Mouse (Mus musculus): Measurements from ENCODE around the gene Ica1. TPM values are rescaled to one million over a fixed set of nuclear protein-coding genes. Genes with fewer than 3 reads are reported as not detected.

Gene Ica1
- total and polyA plus RNA-seq, 3 experiments, result 3.0 to 13.6 (median 3.5) TPM

DNA sequence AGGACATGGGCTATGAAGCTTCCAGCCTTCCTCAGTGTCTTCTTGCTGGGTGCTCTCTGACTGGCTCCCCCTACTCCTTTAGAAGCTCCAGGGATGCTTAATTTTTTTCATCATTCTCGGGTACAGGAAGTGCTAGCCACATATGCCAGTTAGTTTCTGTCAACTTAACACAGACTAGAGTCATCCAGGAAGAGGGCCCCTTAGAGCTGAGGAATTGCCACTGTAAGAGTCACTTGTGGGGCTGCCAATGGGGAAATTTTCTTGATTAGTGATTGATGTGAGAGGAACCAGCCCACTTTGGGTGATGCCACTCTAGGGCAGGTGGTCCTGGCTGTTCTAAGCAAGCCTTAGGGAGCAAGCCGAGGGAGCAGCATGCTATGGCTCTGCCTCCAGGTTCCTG, 138.8 kb downstream of the Ica1 start:
- DNase-seq (ENCODE audit: low spot score), result no peak

DNA sequence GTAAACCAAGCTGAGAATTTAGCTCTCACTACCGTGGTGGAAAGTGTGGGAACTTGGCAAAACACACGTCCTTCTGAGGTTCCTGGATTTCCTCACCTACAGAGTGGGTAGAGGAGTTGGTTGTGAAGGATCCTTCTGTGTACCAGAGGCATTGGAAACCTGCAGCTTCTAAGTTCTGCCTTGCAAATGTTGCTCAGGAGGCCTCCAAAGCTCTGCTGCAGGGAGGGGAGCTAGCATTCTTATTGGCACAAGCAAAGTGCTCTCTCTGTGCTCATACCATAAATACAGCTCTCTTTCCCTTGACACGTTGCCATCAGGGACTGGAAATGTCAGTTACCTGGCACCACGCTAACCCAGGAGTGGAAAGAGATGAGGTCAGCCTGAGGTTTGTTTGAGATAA, 139.4 kb downstream of the Ica1 start:
- Histone ChIP-seq H3K9me3 (replicated peaks) (no peaks in the 10 kb centered on the region), H3K4me3 (ENCODE audit: low read depth, low read length) (no peak overlapping the region), H3K36me3 (replicated peaks) (no peaks in the 10 kb centered on the region), H3K27me3 (ENCODE audit: insufficient read depth, low read length) (peaks cover 39% of the 10 kb centered on the region), H3K4me1 (ENCODE audit: insufficient read depth, low read depth, low read length) (peaks cover 4% of the 10 kb centered on the region)
- DNase-seq (ENCODE audit: low spot score) (no peak), ATAC-seq (ENCODE audit: extremely low read depth, insufficient number of reproducible peaks, low FRiP score, poor library complexity, severe bottlenecking) (no peak)
- TF ChIP-seq CTCF (IDR thresholded peaks at IDR 0.05; ENCODE audit: low read depth, low read length), result no peak
- TF ChIP-seq POLR2AphosphoS5 (IDR thresholded peaks at IDR 0.05; ENCODE audit: insufficient replicate concordance, low read depth, low read length), result no peak
- no peak for TF ChIP-seq GATA2 (IDR thresholded peaks at IDR 0.05; ENCODE audit: borderline replicate concordance, low read depth, low read length)
- TF ChIP-seq GATA1 (IDR thresholded peaks at IDR 0.05; ENCODE audit: borderline replicate concordance, low read length), result no peak
- no peak for TF ChIP-seq TAL1 (conservative IDR thresholded peaks at IDR 0.05; ENCODE audit: low read depth, low read length)

More for the DNA sequence above, 138.8 kb downstream of the Ica1 start:
- ATAC-seq (ENCODE audit: extremely low read depth, insufficient number of reproducible peaks, low FRiP score, poor library complexity, severe bottlenecking), result no peak
- Histone ChIP-seq H3K9me3 (replicated peaks) (no peaks in the 10 kb centered on the region), H3K4me1 (ENCODE audit: insufficient read depth, low read depth, low read length) (peaks cover 4% of the 10 kb centered on the region), H3K27me3 (ENCODE audit: insufficient read depth, low read length) (peaks cover 35% of the 10 kb centered on the region), H3K4me3 (ENCODE audit: low read depth, low read length) (no peak overlapping the region), H3K36me3 (replicated peaks) (no peaks in the 10 kb centered on the region)
- TF ChIP-seq GATA2 (IDR thresholded peaks at IDR 0.05; ENCODE audit: borderline replicate concordance, low read depth, low read length), result no peak
- TF ChIP-seq GATA1 (IDR thresholded peaks at IDR 0.05; ENCODE audit: borderline replicate concordance, low read length), result no peak
- no peak for TF ChIP-seq POLR2AphosphoS5 (IDR thresholded peaks at IDR 0.05; ENCODE audit: insufficient replicate concordance, low read depth, low read length)
- TF ChIP-seq TAL1 (conservative IDR thresholded peaks at IDR 0.05; ENCODE audit: low read depth, low read length), result no peak

DNA sequence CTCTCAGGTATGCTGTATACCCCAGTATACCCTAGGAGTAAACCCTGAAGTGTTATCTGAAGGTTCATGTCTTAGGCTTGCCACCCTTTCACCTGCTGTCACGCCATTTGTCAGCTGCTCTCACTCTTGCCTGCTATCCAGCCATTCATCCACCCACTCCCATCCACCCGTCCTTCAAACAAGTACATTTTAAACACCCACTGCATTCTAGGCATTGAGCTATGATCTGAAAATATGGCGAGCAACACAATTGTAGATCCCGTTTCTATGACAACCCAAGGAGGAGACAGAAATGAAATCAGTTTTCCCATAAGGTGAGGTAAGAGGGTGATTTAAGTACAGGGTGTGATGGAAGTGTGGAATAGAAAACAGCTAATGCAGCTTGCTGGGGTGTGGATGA, 140.2 kb downstream of the Ica1 start:
- H3K4me1 ChIP-seq (ENCODE audit: insufficient read depth, low read depth, low read length), result peaks cover 4% of the 10 kb centered on the region
- no peak for ATAC-seq (ENCODE audit: extremely low read depth, insufficient number of reproducible peaks, low FRiP score, poor library complexity, severe bottlenecking)
- H3K9me3 ChIP-seq (replicated peaks), result no peaks in the 10 kb centered on the region
- no peak overlapping the region for H3K4me3 ChIP-seq (ENCODE audit: low read depth, low read length)
- no peak for DNase-seq (ENCODE audit: low spot score)
- TF ChIP-seq POLR2AphosphoS5 (IDR thresholded peaks at IDR 0.05; ENCODE audit: insufficient replicate concordance, low read depth, low read length) (no peak), CTCF (IDR thresholded peaks at IDR 0.05; ENCODE audit: low read depth, low read length) (no peak)
- no peaks in the 10 kb centered on the region for H3K36me3 ChIP-seq (replicated peaks)
- H3K27me3 ChIP-seq (ENCODE audit: insufficient read depth, low read length), result peaks cover 39% of the 10 kb centered on the region

DNA sequence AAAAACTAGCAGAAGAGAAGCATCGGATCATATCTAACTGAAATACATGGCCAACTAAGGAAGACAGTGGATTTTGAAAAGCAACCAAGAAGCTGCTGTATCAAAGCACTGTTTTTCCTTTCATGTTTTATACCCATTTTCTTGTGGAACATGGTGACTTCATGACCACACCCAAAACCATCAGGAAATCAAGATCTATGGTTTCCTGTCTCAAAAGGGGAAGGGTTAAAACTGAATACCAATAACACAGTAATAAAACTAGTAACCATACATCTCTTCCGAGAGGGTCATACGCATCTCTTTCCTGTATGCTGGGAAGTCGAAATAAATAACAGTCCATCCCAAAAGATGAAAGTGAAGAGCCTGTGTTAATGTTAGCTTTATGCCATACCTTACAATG, 145.6 kb downstream of the Ica1 start:
- Histone ChIP-seq H3K9me3 (replicated peaks) (no peaks in the 10 kb centered on the region), H3K4me1 (ENCODE audit: insufficient read depth, low read depth, low read length) (peaks cover 36% of the 10 kb centered on the region), H3K27me3 (ENCODE audit: insufficient read depth, low read length) (peaks cover 29% of the 10 kb centered on the region), H3K36me3 (replicated peaks) (no peaks in the 10 kb centered on the region), H3K4me3 (ENCODE audit: low read depth, low read length) (no peak overlapping the region)
- DNase-seq (ENCODE audit: low spot score) (no peak), ATAC-seq (ENCODE audit: extremely low read depth, insufficient number of reproducible peaks, low FRiP score, poor library complexity, severe bottlenecking) (no peak)
- no peak for TF ChIP-seq TAL1 (conservative IDR thresholded peaks at IDR 0.05; ENCODE audit: low read depth, low read length)
- no peak for TF ChIP-seq CTCF (IDR thresholded peaks at IDR 0.05; ENCODE audit: low read depth, low read length)
- TF ChIP-seq POLR2AphosphoS5 (IDR thresholded peaks at IDR 0.05; ENCODE audit: insufficient replicate concordance, low read depth, low read length), result no peak
- no peak for TF ChIP-seq GATA2 (IDR thresholded peaks at IDR 0.05; ENCODE audit: borderline replicate concordance, low read depth, low read length)
- no peak for TF ChIP-seq GATA1 (IDR thresholded peaks at IDR 0.05; ENCODE audit: borderline replicate concordance, low read length)

DNA sequence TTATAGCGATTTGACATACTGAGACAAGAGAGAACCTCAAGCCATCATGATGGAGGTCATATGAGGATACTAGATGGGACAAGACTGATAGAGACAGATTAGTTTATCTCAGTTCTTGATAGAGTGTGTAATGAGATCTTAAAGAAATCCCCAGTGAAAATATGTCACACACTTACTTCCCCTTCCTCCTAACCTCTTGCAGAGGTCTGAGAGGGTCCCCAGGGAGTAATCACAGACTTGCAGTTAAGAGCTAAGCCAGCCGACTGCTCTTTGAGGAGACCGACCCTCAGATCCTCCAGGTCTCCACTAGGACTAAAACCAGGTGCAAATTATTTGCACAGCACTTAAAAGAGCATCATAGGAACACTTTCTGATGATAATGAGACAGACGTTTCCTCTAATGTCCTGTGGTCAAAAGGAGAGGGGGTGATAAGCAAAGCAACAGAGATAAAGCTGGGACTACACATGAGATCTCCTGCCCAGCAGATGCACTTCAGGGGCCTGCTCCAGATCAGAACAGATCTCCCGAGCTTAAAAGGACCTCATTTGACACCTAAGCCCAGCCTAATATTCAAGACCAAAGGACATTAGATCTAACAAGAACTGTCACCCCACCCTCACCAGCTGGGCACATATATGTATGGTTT, 146.2 kb downstream of the Ica1 start:
- Histone ChIP-seq H3K4me1 (ENCODE audit: insufficient read depth, low read depth, low read length) (peaks cover 36% of the 10 kb centered on the region), H3K4me3 (ENCODE audit: low read depth, low read length) (no peak overlapping the region), H3K9me3 (replicated peaks) (no peaks in the 10 kb centered on the region), H3K27me3 (ENCODE audit: insufficient read depth, low read length) (peaks cover 33% of the 10 kb centered on the region), H3K36me3 (replicated peaks) (no peaks in the 10 kb centered on the region)
- no peak for DNase-seq (ENCODE audit: low spot score)
- ATAC-seq (ENCODE audit: extremely low read depth, insufficient number of reproducible peaks, low FRiP score, poor library complexity, severe bottlenecking), result peak; percentile 81
- peak; percentile 49 for TF ChIP-seq TAL1 (conservative IDR thresholded peaks at IDR 0.05; ENCODE audit: low read depth, low read length)
- TF ChIP-seq CTCF (IDR thresholded peaks at IDR 0.05; ENCODE audit: low read depth, low read length), result no peak

DNA sequence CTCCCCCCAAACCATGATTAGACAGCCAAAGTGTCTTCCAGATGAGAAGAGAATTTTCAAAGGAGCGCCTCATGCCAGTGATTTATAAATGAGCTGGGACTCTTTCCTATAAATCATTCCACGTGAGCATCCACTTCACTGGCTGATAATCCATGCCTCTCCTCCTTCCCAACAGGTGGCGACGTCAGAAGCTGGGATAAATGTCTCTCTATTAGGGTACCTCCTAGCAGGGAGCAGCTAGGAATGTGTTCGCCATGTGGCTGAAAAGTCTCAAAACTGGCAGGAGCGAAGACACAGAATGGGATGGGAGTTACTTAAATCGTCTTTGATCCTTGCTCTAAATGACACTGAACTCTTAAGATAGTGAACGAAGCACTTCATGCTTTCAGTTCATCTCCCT, 146.9 kb downstream of the Ica1 start:
- DNase-seq (ENCODE audit: low spot score), result no peak
- Histone ChIP-seq H3K27me3 (ENCODE audit: insufficient read depth, low read length) (peaks cover 33% of the 10 kb centered on the region), H3K9me3 (replicated peaks) (no peaks in the 10 kb centered on the region), H3K4me1 (ENCODE audit: insufficient read depth, low read depth, low read length) (peaks cover 36% of the 10 kb centered on the region), H3K36me3 (replicated peaks) (no peaks in the 10 kb centered on the region), H3K4me3 (ENCODE audit: low read depth, low read length) (no peak overlapping the region)
- TF ChIP-seq GATA2 (IDR thresholded peaks at IDR 0.05; ENCODE audit: borderline replicate concordance, low read depth, low read length), result no peak
- TF ChIP-seq POLR2AphosphoS5 (IDR thresholded peaks at IDR 0.05; ENCODE audit: insufficient replicate concordance, low read depth, low read length), result no peak
- no peak for TF ChIP-seq TAL1 (conservative IDR thresholded peaks at IDR 0.05; ENCODE audit: low read depth, low read length)
- TF ChIP-seq CTCF (IDR thresholded peaks at IDR 0.05; ENCODE audit: low read depth, low read length), result no peak
- TF ChIP-seq GATA1 (IDR thresholded peaks at IDR 0.05; ENCODE audit: borderline replicate concordance, low read length), result no peak
- no peak for ATAC-seq (ENCODE audit: extremely low read depth, insufficient number of reproducible peaks, low FRiP score, poor library complexity, severe bottlenecking)

DNA sequence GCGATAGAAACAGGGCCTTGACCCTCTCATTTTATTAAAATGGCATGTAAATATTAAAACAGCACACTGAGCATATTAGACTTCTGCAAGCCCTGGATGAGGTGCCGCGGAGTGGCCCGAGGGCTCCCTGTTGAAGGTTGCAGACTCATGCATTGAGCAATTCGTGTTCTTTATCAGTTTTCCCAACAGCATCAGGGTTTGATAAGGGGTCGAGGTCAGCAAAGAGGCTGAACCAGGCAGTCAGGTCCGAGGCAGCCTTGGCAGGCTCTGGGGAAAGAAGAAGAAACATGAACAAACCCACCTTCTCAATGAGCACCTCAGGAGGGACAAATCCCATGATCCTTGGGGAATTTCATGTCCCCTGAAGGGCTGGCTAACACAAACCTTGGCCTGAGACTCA, 147.8 kb downstream of the Ica1 start:
- Histone ChIP-seq H3K36me3 (replicated peaks) (no peaks in the 10 kb centered on the region), H3K4me1 (ENCODE audit: insufficient read depth, low read depth, low read length) (peaks cover 36% of the 10 kb centered on the region), H3K27me3 (ENCODE audit: insufficient read depth, low read length) (peaks cover 33% of the 10 kb centered on the region), H3K4me3 (ENCODE audit: low read depth, low read length) (no peak overlapping the region), H3K9me3 (replicated peaks) (no peaks in the 10 kb centered on the region)
- DNase-seq (ENCODE audit: low spot score) (no peak), ATAC-seq (ENCODE audit: extremely low read depth, insufficient number of reproducible peaks, low FRiP score, poor library complexity, severe bottlenecking) (no peak)
- TF ChIP-seq POLR2AphosphoS5 (IDR thresholded peaks at IDR 0.05; ENCODE audit: insufficient replicate concordance, low read depth, low read length) (no peak), GATA1 (IDR thresholded peaks at IDR 0.05; ENCODE audit: borderline replicate concordance, low read length) (no peak)

Measured in G1E (cell line).